Mouse (Mus musculus): Measurements from ENCODE around the gene Mybpc2.

Mybpc2 gene

DNA sequence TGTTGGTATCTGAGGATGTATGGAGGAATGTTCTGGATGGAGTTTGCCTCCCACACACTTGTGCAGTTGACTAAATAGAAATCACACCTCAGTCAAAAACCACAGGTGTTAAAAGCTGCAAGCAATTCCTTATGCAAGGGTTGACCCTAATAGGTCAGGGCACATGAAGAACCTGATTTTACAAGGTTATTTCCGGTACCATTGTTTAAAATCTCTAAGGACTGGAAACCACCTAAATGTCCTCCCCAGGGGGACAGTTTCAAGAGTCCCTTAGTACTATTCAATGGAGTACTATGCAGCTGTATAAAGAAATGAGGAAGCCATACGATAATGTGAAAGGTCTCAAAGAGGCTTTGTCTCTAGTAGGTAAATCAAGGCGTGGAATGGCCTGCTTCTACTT is 21.8 kb upstream of the Mybpc2 start:
- no peak for DNase-seq (ENCODE audit: low spot score)

DNA sequence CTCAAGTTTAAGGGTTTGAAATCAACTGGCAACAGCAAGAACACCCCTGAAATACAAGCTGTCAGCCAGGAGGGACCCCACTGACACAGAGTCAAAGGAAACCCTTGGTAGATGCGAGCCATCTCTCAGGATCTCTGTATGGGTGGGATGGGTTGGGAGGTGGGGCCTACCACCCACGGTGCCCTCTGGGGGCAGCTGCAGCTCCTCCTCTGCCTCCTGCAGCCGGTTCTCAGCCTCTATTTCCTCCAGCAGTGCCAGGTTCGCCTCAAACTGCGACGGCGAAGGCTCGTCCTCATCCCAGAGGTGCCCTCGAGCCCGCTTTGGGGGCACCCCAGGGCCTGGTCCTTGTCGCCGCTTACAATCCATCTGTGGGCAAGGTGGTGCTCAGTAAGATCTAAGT is 18.6 kb upstream of the Mybpc2 start:
- DNase-seq (ENCODE audit: low spot score) = no peak

DNA sequence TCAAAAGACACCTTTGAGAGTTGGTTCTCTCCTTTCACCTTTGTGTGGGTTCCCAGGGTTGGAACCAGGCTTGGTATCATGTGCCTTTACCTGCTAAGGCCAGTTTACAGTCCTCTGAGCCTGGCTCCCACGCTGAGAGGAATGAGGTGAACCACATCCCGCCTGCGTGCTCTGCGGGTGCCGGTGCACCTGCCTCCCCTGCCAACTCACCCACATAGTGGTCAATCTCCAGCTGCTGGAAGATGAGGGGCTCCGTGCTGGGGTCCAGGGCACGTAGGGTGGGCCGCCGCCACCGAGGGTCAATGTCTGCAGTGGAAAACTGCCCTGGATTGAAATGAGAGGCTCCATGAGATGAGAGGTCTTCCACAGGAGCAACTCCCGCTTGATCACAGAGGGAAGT is 18.1 kb upstream of the Mybpc2 start:
- DNase-seq (ENCODE audit: low spot score) = no peak

DNA sequence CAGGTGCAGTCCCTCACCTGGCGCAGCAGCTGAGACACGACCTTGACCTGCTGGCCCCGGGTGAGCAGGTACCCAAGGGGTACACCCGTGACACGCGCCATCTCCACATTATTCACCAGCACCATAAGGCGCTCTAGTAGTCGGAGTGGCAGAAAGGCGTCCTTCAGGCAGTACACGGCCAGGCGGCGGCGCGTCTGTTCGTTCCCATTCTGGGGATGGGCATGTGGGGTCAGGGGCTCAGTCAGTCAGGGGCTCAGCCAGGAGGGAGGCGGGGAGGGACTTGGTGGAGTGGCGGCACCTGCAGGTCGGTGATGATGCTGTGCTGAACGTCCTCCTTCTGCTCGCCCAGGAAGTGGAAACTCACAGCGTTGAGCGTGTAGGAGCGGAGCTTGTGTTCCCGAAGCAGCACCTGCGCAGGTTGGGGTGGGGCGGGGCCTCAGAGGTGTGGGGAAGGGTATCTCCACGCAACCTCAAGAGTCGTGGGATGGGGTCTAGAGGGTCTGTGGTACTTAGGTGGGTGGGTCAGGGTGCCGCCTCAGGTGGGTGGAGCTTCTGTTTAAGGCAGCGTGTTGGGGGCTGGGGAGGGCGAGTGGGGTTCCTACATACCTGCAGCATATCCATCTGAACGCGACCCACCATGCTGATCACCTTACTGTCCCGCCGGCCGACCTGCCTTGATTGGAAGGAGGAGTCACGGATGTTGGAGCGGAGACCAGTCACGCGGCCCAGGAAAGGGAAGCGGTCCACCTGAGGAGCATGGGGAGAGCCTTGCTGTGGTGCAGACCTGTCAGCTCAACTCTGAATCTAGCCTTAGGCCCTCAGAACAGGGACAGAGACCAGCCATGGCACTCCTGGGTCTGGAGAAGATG is 14.5 kb upstream of the Mybpc2 start:
- DNase-seq (ENCODE audit: low spot score) = no peak

GRCm38 (mm10) chr7:44537496-44537895 is 13.0 kb upstream of the Mybpc2 start:
- no peak for DNase-seq (ENCODE audit: low spot score)

DNA sequence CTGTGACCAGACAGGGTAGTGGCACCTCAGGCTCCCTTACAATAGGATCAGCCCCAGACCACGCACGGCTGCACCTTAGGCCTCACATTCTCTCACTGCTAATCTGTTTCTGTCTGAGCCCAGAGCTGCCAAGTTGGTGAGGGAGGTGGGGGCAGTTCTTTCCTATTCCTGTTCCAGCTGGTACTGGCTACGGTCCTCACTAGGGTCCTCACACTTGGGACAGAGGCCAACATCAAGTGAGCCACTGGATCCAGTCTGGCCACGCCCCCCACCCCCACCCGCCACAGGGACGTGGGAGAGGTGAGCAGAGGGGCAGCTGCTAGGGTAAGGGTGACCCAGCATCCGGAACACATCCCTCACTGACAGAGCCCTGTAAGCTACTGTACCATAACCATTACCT is 12.6 kb upstream of the Mybpc2 start:
- DNase-seq (ENCODE audit: low spot score) = no peak

- no peak for DNase-seq (ENCODE audit: low spot score)
Observed at GRCm38 (mm10) chr7:44536590-44536968, 12.1 kb upstream of the Mybpc2 start.

DNA sequence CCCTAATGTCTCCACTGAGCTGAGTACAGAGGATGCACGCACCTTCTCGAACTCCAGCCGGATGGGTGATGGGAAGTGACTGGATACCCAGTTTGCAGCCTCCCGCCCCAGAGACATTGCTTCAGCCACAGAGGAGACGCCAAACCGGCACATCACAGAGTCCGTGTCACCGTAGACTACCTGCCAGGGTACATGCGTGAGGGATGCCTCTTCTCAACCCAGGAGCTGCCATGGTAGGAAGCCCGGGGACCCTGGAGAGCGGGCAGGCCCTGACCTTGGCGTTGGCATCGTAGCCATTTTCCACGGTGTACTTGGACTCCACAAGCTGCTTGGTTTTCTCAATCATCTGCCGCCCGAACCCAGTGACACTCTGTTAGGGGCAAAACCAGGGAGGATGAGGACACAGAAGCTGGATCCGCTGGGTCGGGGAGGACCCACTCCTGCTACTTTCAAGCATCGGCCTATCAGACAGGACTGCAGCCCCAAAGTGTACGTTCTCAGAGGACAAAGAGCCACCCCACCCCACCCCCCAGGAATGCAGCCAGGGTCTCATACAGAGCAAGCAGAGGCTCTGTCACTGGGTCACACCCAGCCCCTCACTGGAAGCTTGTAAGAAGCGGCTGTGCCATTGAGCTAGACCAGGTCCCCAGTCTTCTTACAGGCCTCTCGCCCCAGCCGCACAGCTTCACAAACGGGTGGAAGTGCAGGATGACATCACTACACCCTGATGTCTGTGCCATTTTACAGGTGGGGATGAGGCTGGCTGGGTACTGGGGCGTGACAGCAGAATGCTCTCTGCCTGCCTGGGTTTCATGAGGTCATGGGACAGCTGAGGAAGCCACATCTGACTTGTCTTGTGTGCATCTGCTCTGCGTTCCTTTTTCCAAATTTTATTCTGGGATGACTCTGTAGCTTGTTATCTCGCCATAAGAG is 11.5 kb upstream of the Mybpc2 start:
- no peak for DNase-seq (ENCODE audit: low spot score)

DNA sequence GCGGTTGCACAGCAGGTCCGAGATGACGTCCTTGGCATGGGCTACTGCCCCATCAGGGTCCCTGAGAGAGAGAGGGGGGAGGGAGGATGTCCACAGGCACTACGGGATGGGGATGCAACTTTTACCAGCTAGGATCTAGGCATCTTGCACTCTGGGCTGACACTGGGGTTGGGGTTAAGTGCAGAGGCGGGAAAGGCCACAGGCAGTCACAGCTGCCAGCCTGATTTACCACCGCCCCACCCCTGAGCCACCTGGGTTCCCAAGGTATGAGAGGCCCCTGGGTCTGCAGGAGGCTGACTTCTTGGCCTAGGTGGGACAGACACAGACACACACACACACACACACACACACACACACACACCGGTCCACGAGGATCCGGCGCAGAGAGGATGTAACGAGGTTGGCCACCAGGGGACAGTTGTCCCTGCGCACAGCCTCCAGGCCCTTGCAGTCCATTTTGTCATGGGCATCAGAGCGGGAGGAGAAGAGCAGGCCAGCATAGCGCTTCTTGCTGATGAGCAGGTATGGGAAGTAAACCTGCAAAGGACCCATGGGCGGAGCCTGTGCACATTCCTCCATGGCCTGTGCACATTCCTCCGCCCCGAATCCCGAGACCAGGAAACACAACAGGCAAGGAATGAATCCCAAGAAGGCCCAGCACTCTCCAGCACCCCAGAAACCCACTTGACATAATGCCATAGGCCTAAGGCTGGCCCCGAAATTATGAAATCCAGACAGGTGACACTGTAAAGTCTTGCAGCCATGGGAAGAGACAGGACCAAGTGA is 10.4 kb upstream of the Mybpc2 start:
- no peak for DNase-seq (ENCODE audit: low spot score)

DNA sequence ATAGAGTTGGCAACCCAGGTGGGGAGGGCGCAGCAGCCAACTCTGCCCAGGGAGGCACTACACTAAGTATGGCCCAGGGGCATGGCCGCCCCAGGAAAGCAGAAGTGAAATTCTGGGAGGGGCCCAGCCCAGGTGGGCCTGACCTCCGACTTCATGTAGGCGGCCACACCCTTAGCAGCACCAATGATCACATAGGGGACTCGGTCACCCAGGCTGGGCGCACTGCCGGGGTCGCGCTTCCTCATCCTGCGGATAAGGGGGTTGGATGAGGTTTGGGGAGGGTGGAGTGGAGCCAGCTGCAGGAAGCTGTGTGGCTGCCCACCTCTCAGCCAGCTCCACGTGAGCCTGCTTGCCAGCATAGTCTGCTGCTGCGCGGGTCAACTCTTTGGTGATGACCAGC is 9.8 kb upstream of the Mybpc2 start:
- DNase-seq (ENCODE audit: low spot score) = no peak

- DNase-seq (ENCODE audit: low spot score) = no peak
Observed at GRCm38 (mm10) chr7:44533746-44534045, 9.2 kb upstream of the Mybpc2 start.

GRCm38 (mm10) chr7:44532918-44533745 is 8.7 kb upstream of the Mybpc2 start:
- DNase-seq (ENCODE audit: low spot score) = no peak

GRCm38 (mm10) chr7:44531946-44532732 is 7.7 kb upstream of the Mybpc2 start, which contains the start of gene Spib:
Spib (minus strand) TSS chr7:44532071.
- DNase-seq (ENCODE audit: low spot score) = no peak

- DNase-seq (ENCODE audit: low spot score) = no peak
Observed at GRCm38 (mm10) chr7:44531207-44531606, 6.8 kb upstream of the Mybpc2 start.

DNA sequence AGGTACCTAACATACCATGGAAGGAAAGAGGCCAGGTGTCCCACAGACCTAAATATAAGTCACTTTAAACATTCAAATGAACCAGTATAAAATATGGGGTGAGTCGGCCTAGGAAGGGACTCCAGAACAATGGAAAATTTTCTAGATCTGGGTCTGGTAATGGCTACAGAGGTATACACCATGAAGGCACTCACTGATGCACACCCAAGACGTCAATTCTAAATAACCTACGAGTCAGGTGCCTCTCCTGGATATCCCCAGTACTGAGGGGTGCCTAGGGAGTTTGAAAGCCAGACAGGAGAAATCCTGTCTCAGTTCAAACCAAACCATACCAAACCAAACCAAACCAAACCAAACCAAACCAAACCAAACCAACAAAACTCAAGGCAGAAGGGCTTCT is 6.1 kb upstream of the Mybpc2 start:
- DNase-seq (ENCODE audit: low spot score) = no peak

GRCm38 (mm10) chr7:44529518-44529917 is 5.1 kb upstream of the Mybpc2 start:
- DNase-seq (ENCODE audit: low spot score) = no peak

- no peak for DNase-seq (ENCODE audit: low spot score)
Observed at GRCm38 (mm10) chr7:44527483-44528398, 3.3 kb upstream of the Mybpc2 start.

- DNase-seq (ENCODE audit: low spot score) = no peak
Observed at GRCm38 (mm10) chr7:44526414-44527154, 2.1 kb upstream of the Mybpc2 start.
